Mouse (Mus musculus) right cerebral cortex, postnatal 36 days (tissue): ENCODE measurements at regions not wholly inside any gene's neighbourhood (a gene's known extent, or its start where the extent isn't known, plus 50 kb on each side); places are given as distances from the start of the nearest gene placed in this dataset.

Experiments used
- DNase-seq, 2 experiments: peaks; one replicate each; pipeline ENCODE4 v3.0.0; 2022; ENCODE audit warnings: low spot score in 2 of 2, mixed read lengths in 1 of 2

DNA sequence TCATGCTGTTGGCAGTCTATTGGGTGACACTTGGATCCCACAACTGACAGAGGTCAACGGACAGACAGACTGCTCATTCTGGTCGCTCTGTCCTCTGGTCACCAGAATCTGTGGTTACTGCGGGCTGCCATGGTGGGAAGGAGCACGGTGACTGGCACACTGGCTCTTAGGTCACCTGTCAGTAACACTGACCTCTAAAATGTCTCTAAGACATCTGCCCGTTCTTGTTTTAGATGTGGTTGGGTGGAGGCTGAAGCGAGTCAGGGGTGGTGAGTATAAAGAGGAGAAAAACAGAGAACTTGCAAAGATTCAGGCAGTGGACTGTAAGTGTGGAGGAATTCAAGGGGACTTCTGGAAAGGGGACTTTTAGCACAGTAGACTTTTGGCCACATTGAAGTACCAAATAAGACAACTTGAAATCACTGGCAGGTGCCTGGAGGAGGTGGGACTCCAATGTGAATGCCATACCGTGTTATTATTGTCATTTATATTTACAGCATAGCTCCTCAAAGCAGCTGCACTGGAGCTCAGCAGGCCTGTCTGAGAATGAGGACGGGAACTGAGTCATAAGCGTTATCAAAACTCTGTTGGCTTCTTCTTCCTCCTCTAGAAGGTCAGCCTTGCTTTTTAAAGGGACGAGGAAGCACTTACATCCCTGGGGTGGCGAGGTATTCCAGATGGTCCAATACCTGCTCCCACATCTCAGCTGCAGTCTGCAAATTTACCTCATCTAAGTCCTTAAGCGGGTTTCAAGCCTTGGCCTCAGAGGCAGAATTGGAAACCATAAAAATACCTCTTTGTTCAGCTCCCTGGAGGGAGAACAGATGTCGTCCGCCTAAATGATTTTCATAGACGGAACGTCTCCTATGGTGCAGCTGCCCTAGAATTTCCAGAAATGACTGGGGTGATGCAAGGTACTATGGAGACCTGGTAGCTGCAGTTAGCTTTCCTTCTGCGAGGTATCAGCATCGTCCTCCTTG lies 351.3 kb downstream of the Nuak1 start:
- DNase-seq: peak; percentile 39 to 60

DNA sequence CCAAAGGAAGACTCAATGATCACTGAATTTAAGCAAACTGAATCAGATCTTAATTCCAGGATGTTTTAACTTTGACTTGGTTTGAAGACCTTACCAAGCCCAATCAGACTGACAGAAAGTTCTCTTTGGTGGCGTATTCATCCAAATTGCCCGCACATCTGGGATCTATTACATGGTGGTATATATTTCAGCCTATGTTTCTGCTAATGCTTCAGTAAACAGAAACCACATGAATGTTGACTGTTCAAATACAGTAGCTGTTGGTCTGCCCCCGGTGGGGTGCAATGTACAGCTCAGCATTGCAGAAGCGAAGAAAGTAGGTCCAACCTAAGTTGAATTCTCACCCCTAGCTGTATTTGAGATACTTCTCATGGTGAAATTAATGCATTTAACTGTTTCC lies 346.5 kb downstream of the Nuak1 start:
- DNase-seq: no peak

DNA sequence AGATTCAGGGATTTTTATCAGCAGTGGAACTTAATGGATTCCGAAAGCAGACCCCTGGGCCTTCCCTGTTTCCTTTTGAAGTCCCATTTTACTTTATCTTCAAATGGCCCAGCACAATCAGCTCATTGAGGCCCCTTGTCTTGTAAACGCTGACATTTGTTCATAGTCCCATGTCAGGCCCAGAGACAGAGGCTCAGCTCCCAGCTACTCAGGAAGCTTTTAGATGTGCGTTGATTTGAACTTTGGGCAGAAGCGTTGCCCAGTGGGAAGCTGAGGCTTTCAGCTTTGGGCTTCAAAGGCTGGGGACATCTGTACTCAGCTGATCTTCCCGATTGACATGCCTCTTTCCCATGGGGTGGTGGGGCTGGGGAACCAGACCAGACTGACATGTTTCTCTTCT lies 343.2 kb downstream of the Nuak1 start:
- DNase-seq: no peak

DNA sequence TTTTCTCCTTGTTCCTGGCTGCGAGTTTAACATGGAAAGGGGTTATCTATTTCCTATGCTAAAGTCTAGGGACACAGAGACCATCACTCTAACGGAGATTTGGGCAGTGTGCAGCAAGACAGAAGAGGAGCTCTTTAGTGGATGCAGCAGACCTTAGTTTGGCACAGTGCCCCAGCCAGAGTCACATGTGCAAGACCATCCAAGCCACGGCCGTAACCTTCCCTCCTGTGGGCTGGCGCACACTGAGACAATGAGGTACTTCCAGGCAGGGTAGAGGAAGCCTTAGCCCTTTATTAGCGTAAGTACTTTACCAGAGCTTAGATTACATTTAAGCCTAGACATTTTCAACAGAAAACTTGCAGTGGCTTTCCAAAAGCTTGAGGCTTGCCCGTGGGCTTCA lies 336.4 kb downstream of the Nuak1 start:
- DNase-seq: no peak

DNA sequence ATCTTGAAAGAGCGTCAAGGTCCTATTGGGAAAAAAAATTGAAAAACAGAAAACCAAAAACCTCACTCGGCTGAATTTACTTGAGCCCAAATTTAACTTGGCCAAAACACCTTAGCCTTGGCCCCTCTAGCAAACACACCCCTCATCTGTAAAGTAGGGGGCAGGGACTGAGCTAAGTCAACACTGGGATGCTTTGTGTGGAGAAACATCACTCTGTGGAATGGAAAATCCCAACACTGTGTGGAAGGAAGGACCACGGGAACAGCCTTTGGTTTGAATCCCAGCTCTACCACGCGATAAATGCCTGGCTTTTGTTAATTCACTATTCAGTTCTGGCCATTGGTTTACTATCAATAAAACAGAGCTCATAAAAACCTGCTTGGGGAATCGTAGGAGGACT lies 335.8 kb downstream of the Nuak1 start:
- no peak for DNase-seq

DNA sequence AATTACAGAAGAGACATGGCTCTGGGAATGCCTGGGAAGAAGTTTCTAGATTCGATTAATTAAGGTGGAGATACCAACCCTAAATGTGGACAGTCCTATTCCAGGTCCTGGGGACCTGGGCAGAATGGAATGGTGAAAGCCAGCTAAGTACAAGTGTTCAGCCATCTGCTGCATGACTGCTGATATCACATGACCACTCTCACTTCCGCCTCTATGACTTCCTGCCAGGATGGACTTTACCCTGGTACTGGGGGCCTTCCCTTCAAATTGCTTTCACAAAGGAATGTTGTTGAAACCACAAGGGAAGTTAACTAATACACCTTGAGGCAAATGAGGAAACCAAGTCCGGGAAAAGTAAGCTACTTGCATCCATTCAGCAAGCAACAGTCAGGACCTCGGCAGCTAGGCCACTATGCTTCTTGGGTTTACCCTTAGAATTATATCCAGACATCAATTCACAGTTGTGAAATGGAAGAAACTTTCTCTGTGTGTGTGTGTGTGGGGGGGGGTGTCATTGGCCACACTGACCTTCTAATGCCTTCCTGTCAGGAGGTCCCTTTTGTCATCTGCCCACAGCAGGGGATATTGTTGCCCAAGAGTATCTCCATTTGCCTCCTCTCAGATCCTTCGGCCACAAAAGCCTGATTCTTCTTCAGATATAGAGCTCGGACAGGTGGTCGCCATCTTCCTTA lies 330.6 kb downstream of the Nuak1 start:
- DNase-seq: no peak

DNA sequence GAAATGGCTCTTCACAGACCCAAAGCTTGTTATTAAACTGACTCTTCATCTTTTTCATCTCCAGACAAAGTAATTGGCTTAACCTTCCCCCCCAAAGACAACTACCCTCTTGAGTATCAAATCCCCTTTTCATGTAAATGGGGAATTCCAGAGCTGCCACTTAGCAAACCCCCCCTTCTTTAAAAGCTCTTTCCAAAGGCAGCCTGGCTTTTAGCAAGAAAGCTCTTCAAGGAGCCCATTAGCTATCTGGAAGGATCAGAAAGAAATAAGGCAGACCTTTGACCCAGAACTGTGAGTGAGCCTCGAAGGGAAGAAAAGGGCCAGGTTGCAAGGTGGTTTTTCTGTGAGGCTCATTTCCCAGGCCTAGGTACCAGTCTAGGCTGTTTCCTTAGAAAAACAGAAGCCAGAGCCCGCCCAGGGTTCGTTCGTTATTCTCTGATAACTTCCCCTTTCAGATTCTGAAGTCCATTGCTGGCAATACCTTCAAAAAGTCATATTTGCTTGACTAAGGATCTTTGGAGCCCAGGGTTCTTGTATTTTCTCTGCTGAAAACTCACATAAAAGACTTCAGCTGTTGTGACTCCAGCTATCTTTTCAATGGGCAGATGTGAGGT lies 329.9 kb downstream of the Nuak1 start:
- DNase-seq: no peak

DNA sequence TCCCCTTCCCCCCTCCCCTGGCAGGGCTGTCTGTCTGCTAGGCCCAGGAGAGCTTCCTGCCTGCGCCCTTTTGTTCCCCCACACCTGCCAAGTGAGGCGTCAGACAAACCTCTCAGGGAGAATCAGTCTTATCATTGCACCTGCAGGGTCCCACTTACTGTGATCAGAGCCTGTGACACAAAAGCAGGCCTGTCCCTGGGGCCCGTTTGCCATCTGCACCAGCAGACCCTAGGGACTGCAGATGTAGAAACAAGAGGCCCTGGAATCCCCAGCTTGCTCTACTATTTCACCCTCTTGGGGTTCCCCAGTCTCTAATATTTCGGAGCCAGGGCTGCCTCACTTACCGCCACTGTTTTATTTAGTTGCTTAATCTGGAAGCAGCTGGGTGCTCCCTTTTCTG lies 328.9 kb downstream of the Nuak1 start:
- DNase-seq: no peak

DNA sequence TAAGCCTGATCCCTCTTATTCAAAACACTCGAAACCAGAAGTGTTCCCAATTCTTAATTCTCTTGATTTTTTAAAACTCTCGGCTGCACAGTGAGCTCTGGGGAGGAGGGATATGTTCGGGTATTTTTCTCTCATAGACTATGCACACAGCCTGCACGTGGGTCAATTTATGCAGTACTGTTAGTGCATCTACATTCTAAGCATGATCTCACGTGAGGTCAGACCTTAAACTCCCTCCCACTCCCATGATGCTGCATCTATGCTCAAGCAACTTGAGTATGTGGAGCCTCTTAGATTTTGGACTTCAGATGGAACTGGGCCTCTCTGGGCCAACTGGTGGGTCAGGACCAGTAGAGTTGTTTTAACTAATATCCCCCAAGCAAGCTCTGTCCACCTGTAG lies 328.5 kb downstream of the Nuak1 start:
- no peak for DNase-seq

DNA sequence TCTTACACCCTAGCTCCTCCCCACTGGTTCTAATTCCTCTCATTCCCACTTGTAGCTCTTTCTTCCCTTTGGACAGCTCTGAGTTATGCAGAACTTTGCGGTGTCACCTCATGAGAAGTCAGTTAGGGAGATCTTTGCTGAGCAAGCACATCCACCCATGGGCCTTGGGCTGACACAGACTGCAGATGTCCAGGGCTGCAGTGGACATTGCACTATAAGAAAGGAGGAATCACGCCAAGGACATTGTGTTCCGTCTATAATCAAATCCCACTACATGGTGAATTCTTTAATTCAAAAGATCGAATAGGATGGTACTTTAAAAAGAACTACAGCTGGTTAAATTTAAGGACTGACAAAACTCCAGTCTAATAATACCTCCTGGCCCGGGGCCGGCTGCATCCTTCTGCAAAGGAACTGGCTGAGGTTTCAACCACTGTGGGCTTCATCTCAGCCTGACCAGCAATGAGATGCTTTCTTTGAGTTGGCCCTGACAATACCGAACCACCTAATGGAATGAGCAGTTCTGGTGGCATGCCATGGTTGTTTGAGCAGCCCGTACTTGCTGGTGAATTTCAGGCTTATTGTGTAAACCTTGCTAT lies 320.3 kb downstream of the Nuak1 start:
- DNase-seq: no peak

DNA sequence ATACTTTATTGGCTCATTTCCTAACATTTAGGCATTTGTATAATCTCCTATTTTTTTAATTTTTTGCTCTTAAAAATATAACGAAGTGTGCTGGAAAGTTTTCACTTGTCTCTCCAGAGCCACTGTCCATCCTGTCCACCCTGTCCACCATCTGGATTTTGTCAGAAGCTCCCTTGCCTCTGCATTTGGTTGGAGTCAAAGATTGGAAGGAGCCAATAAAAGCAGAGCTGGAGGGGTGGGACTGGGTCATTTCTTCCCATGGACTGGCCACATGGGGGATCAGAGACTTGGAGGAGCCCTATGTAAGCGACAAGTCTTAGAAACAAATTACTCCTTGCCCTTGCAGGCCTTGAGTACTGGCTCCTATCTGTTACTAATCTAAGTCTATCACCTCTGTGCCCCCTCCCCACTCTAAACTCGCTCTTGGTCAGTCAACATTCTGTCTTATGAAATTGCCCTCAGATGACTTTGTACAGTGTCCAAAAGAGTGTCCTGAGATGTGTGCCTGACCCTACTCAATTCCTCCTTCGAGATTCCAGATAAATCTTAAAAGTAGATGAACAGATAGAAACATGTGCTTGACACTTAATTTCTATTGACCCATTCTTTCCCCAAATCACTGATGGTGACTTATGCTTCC lies 303.3 kb downstream of the Nuak1 start:
- DNase-seq: no peak

DNA sequence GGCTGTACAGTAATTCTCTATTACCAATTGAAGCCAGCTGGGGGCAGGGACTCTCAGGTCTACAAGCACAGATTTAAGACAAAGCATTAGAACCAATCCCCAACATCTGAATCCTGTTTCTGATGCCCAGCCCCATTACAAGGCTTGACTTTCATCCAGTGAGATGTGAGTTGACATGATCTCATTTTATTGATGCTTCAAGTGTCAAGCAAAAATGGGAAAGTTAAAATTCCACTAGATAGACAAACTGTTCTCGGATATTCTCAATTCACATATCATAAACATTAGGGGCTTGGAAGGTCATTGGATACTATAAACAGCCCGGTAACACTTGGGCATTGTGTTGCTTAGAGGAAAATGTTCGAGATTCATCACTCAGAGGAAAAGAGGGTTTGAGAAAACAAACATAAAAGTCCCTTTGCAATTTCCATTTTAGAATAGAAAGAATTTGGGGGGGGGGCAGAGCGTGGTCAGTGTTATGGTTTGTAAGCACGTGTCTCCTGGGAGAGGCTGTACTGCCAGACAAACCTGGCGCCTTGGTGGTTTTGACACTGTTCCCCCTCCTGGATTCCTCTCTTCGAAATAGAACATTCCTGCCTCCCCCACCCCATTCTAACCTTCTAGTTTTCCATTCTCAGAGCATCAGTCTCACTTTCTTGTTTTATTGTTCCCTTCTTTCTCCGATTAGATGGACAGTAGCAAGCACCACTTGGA lies 297.5 kb downstream of the Nuak1 start:
- no peak for DNase-seq

DNA sequence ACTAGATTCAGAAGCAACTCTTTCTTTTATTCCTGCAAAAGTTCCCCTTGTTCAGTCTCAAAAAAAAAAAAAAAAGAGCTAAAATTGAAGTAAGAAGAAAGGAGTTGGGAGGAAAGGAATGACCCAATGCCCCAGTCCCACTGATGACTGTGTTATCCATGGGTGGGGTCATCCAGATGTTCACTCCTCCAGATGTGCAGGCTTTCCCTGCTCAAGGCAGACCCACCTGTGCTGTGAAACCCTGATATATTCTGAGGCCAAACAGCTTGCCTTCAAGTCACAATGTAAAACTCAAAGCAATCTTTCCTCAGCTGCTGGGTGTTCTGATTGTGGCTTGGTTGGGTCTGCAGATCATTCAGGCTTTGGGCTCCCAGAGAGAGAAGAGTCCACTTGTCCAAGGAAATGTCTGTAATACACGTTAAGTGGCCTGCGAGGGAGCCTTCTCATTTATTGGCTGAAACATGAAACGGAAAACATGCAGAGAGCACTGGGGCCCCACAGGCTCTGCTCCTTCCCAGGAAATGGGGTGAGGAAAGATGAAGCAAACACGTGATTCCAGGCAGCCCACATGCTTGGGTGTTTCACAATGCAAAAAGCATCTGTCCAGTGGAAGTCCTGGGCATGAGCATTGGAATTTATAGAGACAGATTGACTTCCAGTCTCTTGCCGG lies 296.6 kb downstream of the Nuak1 start:
- DNase-seq: no peak

DNA sequence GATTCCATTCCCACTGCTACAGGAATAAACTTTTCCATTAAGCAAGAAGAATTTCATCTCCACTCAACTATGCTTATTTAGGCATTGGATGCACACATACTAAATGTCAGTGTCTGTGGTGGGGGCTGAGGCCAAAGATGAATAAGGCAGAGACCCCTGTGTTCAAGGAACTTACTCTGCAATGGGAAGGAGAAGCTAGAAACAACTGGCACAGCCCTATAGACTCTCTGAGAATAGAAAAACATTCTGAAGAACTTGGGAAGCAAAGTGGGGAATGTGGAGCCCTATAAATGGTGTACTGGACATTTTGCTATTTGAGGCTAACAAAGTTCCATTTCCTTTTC lies 296.1 kb downstream of the Nuak1 start:
- no peak for DNase-seq

DNA sequence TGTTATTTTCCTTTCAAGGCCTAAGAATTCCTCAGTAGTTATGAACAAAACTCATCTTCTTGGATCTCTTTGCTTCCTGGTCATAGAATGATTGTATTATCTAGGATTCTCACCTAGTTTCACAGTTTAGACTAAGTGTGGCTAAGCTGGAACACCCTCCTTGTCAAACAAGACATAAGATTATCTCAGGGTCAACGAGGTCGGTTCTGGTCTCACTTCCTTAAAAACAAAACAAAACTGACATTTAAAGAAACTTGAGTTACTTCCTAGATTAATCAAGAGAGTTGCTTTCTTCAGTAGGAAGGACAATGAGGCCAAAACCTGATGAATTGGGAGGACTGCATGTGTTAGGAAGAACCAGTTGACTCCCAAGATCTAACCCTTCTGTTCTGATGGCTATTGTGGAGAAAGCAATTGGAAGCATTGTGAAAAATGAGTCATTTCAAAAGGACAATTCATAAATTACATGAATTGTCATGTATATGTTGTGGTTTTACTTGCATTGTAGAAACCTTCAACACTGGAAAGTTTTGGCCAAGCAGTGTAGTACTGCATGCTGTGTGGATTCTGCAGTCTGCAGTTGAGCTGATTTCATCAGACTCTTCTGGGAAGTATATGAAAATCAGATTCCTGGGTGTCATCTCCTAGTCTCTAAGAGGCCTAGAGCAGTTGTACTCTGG lies 293.0 kb downstream of the Nuak1 start:
- DNase-seq: no peak

DNA sequence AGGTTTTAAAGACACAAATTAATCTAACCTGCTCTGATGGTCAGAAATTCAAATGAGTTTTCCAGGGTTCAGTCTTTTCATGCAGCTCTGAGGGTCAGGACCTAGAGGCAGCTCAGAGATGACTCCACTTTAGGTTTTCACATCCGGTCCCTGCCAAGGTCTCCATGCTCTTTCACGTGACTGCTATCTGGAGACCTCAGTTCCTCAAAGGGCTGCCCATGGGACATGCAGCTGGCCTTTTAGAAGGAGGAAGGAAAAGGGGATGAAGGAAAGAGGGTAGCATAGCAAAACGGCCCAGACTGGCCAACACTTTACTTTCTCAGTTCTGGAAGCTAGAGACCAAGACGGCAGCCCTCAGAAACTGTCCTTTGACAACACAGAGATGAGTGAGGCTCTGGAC lies 276.6 kb downstream of the Nuak1 start:
- no peak for DNase-seq

DNA sequence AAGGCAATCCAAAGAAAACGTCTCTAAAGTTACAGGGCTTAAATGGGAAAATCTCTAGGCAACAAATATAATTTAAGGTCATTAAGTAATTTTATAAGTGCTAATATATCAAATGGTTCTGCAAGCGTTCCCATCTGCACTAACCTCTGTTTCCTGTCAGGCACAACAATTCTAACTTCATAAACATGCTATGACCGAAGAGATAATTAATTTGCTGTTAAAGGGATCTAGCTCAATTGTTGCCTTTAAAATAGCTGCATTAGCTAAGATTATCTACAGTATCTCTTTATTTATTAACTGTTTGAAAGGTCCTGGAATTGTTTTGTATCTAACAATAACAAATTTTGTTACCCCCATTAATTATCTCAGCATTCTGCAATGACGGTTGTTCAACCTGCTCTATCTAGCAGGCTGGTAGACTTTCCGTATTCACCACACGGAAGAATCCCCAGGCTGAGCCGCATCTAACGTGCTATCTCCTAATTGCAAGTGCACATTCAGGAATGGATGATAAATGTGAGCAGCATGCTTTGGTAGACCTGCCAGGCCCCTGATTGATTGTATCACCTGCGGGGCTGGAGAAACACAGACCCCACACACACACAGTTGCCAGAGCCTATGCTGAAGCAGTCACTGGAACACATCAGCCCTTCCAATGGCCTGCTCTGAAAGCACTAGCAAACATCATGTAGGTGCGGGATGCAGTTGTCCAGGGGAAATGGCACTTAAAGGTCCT lies 274.4 kb downstream of the Nuak1 start:
- DNase-seq: no peak

DNA sequence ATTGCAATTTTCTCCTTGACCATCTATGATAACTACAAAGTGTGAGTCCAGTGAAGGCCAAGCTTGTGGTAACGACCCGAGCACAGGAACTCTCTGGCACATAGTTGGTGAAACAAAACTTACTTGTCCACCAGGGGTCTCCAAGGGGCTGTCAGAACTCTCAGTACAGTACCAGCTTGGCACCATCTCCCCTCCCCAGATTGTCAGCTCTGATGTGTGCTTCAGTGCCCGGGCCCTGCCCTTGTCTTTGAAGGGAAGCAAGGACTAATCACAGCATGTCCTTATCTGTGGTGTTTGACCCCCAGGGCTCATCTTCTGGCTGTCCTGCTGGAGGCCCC lies 273.9 kb downstream of the Nuak1 start:
- DNase-seq: no peak

DNA sequence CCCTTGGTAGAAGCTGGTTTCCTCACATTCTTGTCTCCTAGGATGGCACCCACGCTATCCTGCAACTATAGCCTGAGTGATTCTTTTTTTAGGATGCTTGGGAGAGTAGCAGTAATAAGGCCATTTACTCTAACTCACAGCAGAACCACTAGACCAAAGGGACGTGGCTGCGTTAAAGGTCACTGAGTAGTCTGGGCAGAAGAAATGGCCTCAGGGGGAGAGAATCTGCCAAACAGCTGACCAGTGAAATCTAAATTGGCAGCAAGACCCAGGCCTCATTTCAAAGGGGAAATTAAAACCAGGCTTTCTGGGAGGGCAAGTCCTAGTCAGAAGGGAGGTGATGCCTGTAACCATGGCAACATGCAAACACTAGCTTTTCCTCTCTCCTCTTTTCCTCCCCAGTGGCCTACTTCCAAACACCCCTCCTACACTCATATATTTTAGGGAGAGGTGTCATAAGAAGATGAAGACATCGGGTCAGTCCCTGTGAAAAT lies 267.5 kb downstream of the Nuak1 start:
- peak; percentile 46 to 74 for DNase-seq
